Mouse (Mus musculus): ENCODE results near the gene Nceh1. TPM values are rescaled to one million over a fixed set of nuclear protein-coding genes. Genes with fewer than 3 reads are reported as not detected.

Nceh1 gene
- total RNA-seq, 1 experiment from 2014 or later = 88.1 TPM

- no peak for DNase-seq
Observed at GRCm38 (mm10) chr3:27190865-27191264, 8.1 kb downstream of the Nceh1 start.

DNA sequence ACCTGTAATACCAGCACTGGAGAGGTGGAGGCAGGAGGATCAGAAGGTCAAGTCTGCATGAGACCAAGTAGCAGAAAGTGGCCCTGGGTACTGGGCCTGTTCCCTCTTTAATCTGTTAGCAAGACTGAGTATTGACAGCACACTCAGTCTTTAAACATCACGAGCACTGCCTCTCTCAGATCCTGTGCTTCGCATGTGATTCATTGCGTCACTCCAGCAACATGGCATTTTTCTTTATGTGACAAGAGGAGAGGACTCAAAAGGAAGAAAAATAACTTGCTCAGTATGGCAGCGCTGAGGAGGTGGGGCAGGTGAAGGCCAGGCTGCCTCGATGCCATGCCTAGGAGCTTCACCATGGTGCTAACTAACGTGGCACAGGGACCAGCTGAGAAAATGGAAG is 9.1 kb downstream of the Nceh1 start:
- DNase-seq = no peak

GRCm38 (mm10) chr3:27193844-27194317 is 11.1 kb downstream of the Nceh1 start:
- DNase-seq = peak; percentile 59

GRCm38 (mm10) chr3:27195153-27195552 is 12.4 kb downstream of the Nceh1 start:
- DNase-seq = peak; percentile 72

DNA sequence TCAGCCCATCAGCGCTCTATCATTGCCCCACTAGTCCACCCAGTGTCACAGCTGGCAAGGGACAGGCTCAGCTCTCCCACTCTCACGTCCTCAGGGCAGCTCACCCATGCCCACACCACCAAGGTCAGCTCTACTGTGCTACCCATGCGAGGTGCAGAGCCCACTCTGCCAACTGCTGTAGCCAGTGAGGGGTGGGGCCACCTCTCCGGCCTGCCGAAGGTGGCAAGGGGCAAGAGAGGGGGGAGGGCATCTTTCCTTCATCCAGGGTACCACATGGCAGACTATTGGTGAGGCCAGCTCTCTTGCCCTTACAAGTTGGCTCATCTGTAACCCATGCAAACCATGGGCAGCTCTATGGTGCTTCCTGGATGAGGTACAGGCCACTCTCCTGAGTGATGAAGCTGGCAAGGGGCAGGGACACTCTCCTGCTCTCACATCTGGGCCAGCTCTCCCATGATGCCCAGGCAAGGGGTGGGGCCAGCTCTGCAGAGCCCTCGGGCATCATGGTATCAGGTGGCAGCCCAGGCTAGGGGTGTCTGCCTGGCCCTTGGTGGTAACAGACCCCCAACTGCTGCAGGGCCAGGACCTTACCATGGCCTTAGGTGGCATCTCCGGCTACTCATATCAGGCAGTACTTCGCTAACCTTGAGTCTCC is 12.9 kb downstream of the Nceh1 start:
- no peak for DNase-seq

GRCm38 (mm10) chr3:27196529-27196928 is 13.8 kb downstream of the Nceh1 start:
- no peak for DNase-seq

DNA sequence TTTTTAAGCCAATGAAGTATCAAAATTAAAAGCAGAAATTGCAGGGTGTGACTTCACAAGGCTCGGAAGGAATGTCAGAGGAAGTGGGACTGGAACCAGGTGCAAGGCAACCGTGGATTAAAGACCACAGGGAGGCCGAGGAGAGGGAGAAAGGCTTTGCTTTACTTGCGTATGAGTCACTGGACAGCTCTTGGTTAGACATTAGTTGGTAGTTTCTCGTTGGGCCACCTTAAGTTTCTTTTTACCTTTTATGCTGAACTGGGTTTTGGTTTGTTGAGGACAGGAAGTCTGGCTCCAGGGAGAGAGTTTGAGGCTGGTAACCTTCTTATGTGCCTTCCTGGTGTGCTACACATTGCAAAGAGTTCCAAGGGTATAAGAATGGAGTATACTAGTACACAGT is 15.1 kb downstream of the Nceh1 start:
- no peak for DNase-seq

GRCm38 (mm10) chr3:27199120-27199519 is 16.4 kb downstream of the Nceh1 start:
- no peak for DNase-seq

DNA sequence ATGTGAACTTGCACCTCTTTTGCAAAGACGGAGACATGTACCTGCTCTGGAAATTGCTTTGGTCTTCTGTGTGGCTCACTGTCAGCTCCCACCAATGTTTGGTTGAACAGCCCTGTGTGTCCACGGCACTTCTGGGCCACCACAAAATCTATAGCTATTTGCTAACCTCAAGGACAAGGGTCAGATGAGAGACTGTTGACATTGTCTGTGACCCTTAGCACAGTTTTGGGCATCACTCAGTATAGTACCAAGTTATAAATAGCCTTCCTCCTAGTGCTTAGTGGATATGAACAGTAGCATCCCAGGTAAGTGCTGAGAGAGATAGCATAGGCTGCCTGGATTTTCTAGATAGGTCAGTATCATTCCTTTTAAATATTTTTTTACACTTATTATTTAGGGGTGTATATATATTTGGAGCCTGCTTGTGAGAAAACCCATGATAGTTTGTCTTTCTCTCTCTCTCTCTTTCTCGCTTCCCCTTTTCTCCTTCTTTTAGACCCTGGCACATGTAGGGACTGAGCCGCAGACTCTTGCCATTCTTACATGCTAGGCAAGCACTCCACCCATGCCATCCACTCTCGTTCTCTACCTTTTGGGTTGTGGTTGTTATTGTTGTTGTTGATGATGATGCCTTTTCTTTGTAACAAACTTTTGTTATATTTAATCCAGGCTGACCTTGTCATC is 19.1 kb downstream of the Nceh1 start:
- no peak for DNase-seq

GRCm38 (mm10) chr3:27205068-27205467 is 22.3 kb downstream of the Nceh1 start:
- no peak for DNase-seq

DNA sequence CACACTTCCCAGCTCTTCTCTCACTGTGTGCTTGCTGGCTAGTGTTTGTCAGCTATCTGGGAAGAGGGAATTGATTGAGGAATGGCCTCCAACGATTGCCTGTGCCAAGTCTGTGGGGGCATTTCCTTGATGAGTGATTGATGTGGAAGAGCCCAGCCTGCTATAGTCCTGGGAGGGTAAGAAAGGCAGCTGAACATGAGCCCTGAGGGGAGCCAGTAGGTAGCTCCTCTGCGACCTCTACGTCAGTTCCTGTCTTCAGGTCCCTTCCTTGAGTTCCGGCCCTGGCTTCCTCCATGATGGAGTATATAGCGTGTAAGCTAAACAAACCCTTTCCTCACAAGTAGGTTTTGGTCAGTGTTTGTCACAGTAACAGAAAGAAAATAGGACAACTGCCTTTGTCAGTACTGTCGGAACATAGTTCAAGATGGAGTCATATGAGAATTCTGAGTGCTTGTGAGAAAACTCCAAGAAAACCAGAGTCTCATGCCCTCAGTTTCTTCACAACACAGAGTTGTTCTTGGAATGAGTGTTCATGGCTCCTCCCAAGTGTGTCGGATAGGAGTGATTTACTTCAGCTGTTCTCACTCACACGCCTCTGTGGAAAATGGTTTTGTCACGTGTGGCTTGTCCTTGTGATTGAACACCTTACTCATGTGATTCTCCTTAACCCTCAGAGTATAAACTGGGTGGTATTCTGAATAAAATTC is 22.9 kb downstream of the Nceh1 start:
- no peak for DNase-seq

- no peak for DNase-seq
Observed at GRCm38 (mm10) chr3:27206221-27206560, 23.4 kb downstream of the Nceh1 start.

- no peak for DNase-seq
Observed at GRCm38 (mm10) chr3:27206577-27206976, 23.8 kb downstream of the Nceh1 start.

DNA sequence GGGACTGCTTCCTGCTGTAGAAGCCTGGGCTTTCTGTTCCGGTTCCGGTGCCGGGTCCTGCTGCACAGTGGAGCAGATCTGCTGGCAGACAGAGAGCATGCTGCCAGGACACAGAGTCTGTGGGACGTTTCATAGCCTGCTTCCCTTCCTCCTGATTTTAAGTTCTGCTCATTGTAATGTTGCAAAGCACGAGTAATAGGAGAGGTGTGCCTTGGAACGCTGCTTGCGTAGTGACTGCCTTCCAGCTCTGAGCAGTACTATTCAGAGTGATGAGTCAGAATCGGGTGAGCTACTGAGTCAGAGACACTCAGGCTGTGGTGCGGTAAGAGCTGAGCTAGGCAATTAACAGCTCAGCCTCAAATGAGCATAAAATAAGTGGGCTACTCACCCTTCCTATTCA is 26.9 kb downstream of the Nceh1 start:
- no peak for DNase-seq

DNA sequence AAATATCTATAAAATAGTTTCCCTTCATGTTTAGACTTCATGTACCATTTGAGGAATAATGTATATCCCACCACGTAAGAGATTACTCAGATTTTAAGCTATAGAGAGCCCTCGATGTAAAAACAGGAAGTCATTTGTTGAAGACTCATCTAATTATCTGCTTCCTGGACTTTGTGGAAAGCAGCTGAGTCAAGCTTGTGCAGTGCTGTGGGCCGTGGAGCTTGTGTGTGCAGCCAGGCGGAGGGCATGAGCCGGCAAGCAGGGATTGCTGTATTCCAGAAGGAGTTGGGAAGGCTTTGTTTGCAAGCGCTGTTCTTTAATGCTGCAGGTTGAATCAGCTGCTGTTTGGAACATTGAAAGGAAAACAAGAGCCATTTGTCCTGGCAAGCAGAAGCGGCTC is 27.5 kb downstream of the Nceh1 start:
- no peak for DNase-seq

- DNase-seq = no peak
Observed at GRCm38 (mm10) chr3:27214016-27214816, 31.5 kb downstream of the Nceh1 start.

GRCm38 (mm10) chr3:27217331-27217730 is 34.6 kb downstream of the Nceh1 start:
- no peak for DNase-seq

- DNase-seq = no peak
Observed at GRCm38 (mm10) chr3:27218604-27219003, 35.8 kb downstream of the Nceh1 start.

DNA sequence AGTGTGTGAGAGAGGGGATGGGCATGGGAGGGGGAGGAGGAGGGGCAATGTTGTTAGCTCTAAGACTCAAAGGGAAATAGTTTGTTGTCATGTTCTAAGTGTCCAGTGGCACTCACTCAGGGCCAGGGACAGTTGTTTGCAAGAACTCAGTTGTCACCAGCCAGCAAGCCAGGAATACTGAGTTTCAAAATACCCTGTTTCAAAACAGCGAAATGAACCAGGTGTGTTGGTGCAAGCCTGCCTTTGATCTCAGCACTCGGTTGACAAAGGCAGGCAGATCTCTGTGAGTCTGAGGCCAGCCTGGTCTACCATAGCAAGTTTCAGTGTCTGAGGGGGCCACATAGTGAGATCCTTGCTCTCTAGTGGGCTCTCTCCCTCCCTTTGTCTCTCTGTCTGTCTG is 39.3 kb downstream of the Nceh1 start:
- DNase-seq = no peak

- DNase-seq = no peak
Observed at GRCm38 (mm10) chr3:27222488-27222887, 39.7 kb downstream of the Nceh1 start.

- no peak for DNase-seq
Observed at GRCm38 (mm10) chr3:27227629-27228453, 45.1 kb downstream of the Nceh1 start.

All from adrenal gland, postnatal 14 days (tissue).